Mouse (Mus musculus) layer of hippocampus, adult 9-10 months (tissue): ENCODE results near the gene Mvb12b.
A peak's percentile ranks its signal among the peaks of the same experiment; 100 is the strongest.

Experiments used
- DNase-seq: peaks from one replicate; pipeline ENCODE4 v3.0.0; 2022; ENCODE audit warnings: low spot score

Mvb12b gene

GRCm38 (mm10) chr2:33814581-33814980 is 73.2 kb downstream of the Mvb12b start:
- DNase-seq = no peak

- DNase-seq = no peak
Measured at GRCm38 (mm10) chr2:33813501-33814240, 74.1 kb downstream of the Mvb12b start.

GRCm38 (mm10) chr2:33812980-33813379 is 74.8 kb downstream of the Mvb12b start:
- DNase-seq = no peak

- no peak for DNase-seq
Measured at GRCm38 (mm10) chr2:33811349-33811890, 76.3 kb downstream of the Mvb12b start.

GRCm38 (mm10) chr2:33809081-33809480 is 78.7 kb downstream of the Mvb12b start:
- DNase-seq = no peak

GRCm38 (mm10) chr2:33808032-33808431 is 79.7 kb downstream of the Mvb12b start:
- DNase-seq = no peak

GRCm38 (mm10) chr2:33805640-33806039 is 82.1 kb downstream of the Mvb12b start:
- no peak for DNase-seq

- no peak for DNase-seq
Measured at GRCm38 (mm10) chr2:33803717-33804214, 84.0 kb downstream of the Mvb12b start.

GRCm38 (mm10) chr2:33803083-33803615 is 84.6 kb downstream of the Mvb12b start:
- DNase-seq = no peak

GRCm38 (mm10) chr2:33801760-33802159 is 86.0 kb downstream of the Mvb12b start:
- no peak for DNase-seq

GRCm38 (mm10) chr2:33801336-33801735 is 86.4 kb downstream of the Mvb12b start:
- DNase-seq = no peak

GRCm38 (mm10) chr2:33800221-33800620 is 87.5 kb downstream of the Mvb12b start:
- DNase-seq = no peak

GRCm38 (mm10) chr2:33795716-33796472 is 91.9 kb downstream of the Mvb12b start:
- no peak for DNase-seq

GRCm38 (mm10) chr2:33795001-33795580 is 92.7 kb downstream of the Mvb12b start:
- no peak for DNase-seq

GRCm38 (mm10) chr2:33794483-33794882 is 93.3 kb downstream of the Mvb12b start:
- peak; percentile 31 for DNase-seq

- DNase-seq = no peak
Measured at GRCm38 (mm10) chr2:33790301-33790700, 97.4 kb downstream of the Mvb12b start.

GRCm38 (mm10) chr2:33789732-33790131 is 98.0 kb downstream of the Mvb12b start:
- DNase-seq = no peak

- no peak for DNase-seq
Measured at GRCm38 (mm10) chr2:33789279-33789678, 98.5 kb downstream of the Mvb12b start.

GRCm38 (mm10) chr2:33788851-33789250 is 98.9 kb downstream of the Mvb12b start:
- no peak for DNase-seq

- no peak for DNase-seq
Measured at GRCm38 (mm10) chr2:33788131-33788530, 99.6 kb downstream of the Mvb12b start.

- no peak for DNase-seq
Measured at GRCm38 (mm10) chr2:33786064-33786463, 101.7 kb downstream of the Mvb12b start.

- DNase-seq = peak; percentile 50
Measured at GRCm38 (mm10) chr2:33785596-33785995, 102.2 kb downstream of the Mvb12b start.
